Mouse (Mus musculus) granulocyte monocyte progenitor cell, adult 5-6 weeks (primary cell): ENCODE measurements at regions not wholly inside any gene's neighbourhood (a gene's known extent, or its start where the extent isn't known, plus 50 kb on each side); places are given as distances from the start of the nearest gene placed in this dataset.

ENCODE experiments used
- ATAC-seq: replicated peaks from 2 replicates; pipeline ENCODE4 v1.8.0; 2016; ENCODE audit warnings: mild to moderate bottlenecking, moderate TSS enrichment, inconsistent platforms; ENCODE audit not compliant: poor library complexity, severe bottlenecking

GRCm38 (mm10) chr16:23686783-23687182 lies 166.2 kb upstream of the Masp1 start:
- ATAC-seq, result no peak

DNA sequence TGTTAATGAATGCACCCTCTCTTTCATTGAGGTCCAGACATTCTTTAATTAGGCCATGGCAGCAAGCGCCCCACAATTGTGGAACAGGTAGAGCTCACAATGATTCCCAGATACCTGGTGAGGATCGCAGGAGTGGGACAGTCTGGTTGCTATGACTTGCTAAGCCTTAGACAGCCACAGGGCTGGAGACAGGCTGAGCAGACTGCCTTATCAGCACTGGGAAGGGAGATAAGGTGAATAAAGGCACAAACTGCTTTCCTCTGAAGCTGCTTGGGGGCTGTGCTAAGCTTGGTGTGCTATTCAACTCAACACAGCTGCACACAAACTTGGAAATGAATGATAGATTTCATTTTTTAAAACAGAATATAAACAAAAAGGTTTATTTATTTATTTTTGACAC lies 159.8 kb upstream of the Masp1 start:
- ATAC-seq, result no peak

DNA sequence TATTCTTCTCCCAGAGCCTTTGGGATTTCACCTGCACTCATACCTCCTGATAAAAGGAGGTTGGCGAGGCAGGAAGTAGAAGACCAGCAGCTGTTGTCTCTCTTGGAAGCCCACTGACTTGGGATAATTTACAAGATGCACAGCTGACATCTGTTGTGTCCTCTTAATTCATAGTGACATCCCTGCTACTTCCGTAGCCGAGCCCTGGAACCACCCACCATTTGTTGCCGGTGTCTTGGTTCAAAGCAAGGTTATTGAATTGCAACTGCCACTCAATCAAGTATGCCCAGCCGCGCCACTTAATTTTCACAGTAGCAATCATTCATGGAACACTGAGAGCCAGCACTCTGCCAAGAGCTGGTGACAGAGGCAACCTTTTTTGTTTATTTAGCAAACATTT lies 151.8 kb upstream of the Masp1 start:
- no peak for ATAC-seq

GRCm38 (mm10) chr16:23670161-23670560 lies 149.5 kb upstream of the Masp1 start:
- no peak for ATAC-seq

- no peak for ATAC-seq
Observed at GRCm38 (mm10) chr16:23669651-23670050, 149.0 kb upstream of the Masp1 start.
